Mouse (Mus musculus) limb, embryonic 11.5 days (tissue): ENCODE data around the gene Orc3. TPM values are rescaled to one million over a fixed set of nuclear protein-coding genes. Genes with fewer than 3 reads are reported as not detected.

Source experiments
- ATAC-seq: fragments of 200-750 bp; cut with Nextera tagmentation; 2 replicates; pipeline ENCODE4 v1.8.0; 2017; ENCODE audit warnings: low read depth; ENCODE audit not compliant: insufficient number of reproducible peaks, low FRiP score, low TSS enrichment
- DNase-seq: peaks from one replicate; pipeline ENCODE4 v3.0.0-alpha.2; 2015; ENCODE audit warnings: low spot score
- H3K27ac ChIP-seq: fragments of 300-500 bp; sonication (generic); replicated peaks from 2 replicates; pipeline ENCODE4 v1.5.1; 2014; ENCODE audit warnings: low read depth, mild to moderate bottlenecking, low read length
- H3K27me3 ChIP-seq: fragments of 300-500 bp; sonication (generic); 2 replicates; pipeline ENCODE4 v1.6.1; 2014; ENCODE audit warnings: mild to moderate bottlenecking, low read length, mixed read lengths; ENCODE audit not compliant: control insufficient read depth, insufficient read depth
- H3K36me3 ChIP-seq: fragments of 300-500 bp; sonication (generic); 2 replicates; pipeline ENCODE4 v1.6.1; 2014; ENCODE audit warnings: mild to moderate bottlenecking, low read length, moderate library complexity, mixed read lengths; ENCODE audit not compliant: control insufficient read depth, insufficient read depth
- H3K4me1 ChIP-seq: fragments of 300-500 bp; sonication (generic); 2 replicates; pipeline ENCODE4 v1.6.1; 2014; ENCODE audit warnings: low read length, mixed read lengths; ENCODE audit not compliant: control insufficient read depth, insufficient read depth
- H3K4me2 ChIP-seq: fragments of 300-500 bp; sonication (generic); 2 replicates; pipeline ENCODE4 v1.6.1; 2014; ENCODE audit warnings: low read depth, mild to moderate bottlenecking, moderate library complexity; ENCODE audit not compliant: severe bottlenecking
- H3K4me3 ChIP-seq: fragments of 300-500 bp; sonication (generic); 2 replicates; pipeline ENCODE4 v1.5.1; 2014; ENCODE audit warnings: low read depth, low read length
- H3K9ac ChIP-seq: fragments of 300-500 bp; sonication (generic); 2 replicates; pipeline ENCODE4 v1.6.1; 2014; ENCODE audit warnings: mild to moderate bottlenecking, low read length
- H3K9me3 ChIP-seq: fragments of 300-500 bp; sonication (generic); 2 replicates; pipeline ENCODE4 v1.6.1; 2016; ENCODE audit warnings: low read length; ENCODE audit not compliant: control insufficient read depth
- WGBS: fragments of 180-500 bp; shearing (Covaris S2); extraction: QIAGEN DNeasy Blood & Tissue Kit; methylation state at CpG from one replicate; pipeline ENCODE4 v1.1.7; 2014; 5-methylcytosine and 5-hydroxymethylcytosine counted together
- polyA plus RNA-seq: library from polyadenylated mRNA; unstranded; fragments of >200 nt; fragmentation: Nextera tagmentation; extraction: Ambion mirVana; gene quantifications from 2 replicates; pipeline ENCODE4 v1.2.1, GENCODE M21; 2014

Gene Orc3
- polyA plus RNA-seq, 1 experiment from 2014 or later, result 112 TPM

GRCm38 (mm10) chr4:34615303-34615702 lies 559 bp upstream of the Orc3 start:
- Histone ChIP-seq H3K4me3 (peak overlapping the region; percentile 69), H3K27ac (no peak overlapping the region), H3K9me3 (no peaks in the 10 kb centered on the region), H3K4me1 (peaks cover 14% of the 10 kb centered on the region), H3K4me2 (peak overlapping the region; percentile 64), H3K9ac (peak overlapping the region; percentile 75), H3K27me3 (no peaks in the 10 kb centered on the region), H3K36me3 (no peaks in the 10 kb centered on the region)
- ATAC-seq (peak; percentile 3; the same call in 1 of the 2 replicates), DNase-seq (no peak)
- WGBS, result 3% methylated on average over 13 of the region's 13 CpGs

GRCm38 (mm10) chr4:34613571-34614145 lies 1.1 kb downstream of the Orc3 start:
- DNase-seq (no peak), ATAC-seq (no peak)
- Histone ChIP-seq H3K36me3 (no peaks in the 10 kb centered on the region), H3K4me3 (peak overlapping the region; percentile 69), H3K4me1 (peaks cover 14% of the 10 kb centered on the region), H3K27ac (no peak overlapping the region), H3K9me3 (no peaks in the 10 kb centered on the region), H3K27me3 (no peaks in the 10 kb centered on the region), H3K9ac (peak overlapping the region; percentile 75), H3K4me2 (peak overlapping the region; percentile 64)
- WGBS, result 63% methylated on average over 6 of the region's 6 CpGs

DNA sequence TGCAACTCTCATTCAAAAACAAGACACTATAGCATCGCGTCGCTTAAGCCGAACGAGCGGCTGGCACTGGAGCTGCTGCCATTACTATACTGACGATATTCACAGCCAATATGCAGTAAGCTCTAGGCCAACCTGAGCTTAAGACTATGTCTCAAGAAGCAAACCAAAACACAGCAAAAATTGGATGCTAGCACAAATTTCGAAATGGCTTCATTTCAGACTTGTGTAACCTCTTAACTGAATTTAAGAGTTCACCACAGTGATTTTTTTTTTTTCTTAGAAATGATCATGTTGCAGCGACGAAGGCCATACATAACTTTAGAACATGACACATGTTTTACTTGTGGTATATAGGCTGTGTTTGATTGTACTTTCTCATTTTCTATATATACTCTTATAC lies 8.1 kb downstream of the Orc3 start:
- no peak for ATAC-seq
- no peak for DNase-seq
- H3K4me3 ChIP-seq, result no peak overlapping the region
- no peak overlapping the region for H3K4me2 ChIP-seq
- H3K27ac ChIP-seq, result no peak overlapping the region
- WGBS, result 95% methylated on average over 10 of the region's 10 CpGs
- peaks cover 7% of the 10 kb centered on the region; the same call in 1 of the 2 replicates for H3K36me3 ChIP-seq
- H3K4me1 ChIP-seq, result no peaks in the 10 kb centered on the region
- H3K27me3 ChIP-seq, result no peaks in the 10 kb centered on the region
- no peak overlapping the region for H3K9ac ChIP-seq
- no peaks in the 10 kb centered on the region for H3K9me3 ChIP-seq

DNA sequence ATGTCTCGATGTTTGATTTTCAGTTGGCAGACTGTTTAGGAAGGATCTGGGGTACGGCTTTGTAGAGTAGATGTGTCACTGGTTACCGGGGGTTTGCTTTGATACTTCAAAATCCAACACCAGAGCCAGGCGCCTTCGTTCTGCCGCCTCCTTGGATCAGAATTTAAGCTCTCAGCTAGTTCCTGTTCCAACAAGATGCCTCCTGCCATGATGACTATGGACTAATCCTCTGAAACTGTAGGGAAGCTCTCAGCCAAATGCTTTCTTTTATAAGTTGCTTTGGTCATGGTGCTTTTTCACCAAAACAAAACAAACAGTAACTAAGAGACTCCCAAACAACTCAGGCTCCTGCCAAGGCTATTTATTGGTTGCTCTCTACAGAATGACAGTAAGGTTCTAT lies 11.6 kb downstream of the Orc3 start:
- peaks cover 9% of the 10 kb centered on the region; the same call in 1 of the 2 replicates for H3K36me3 ChIP-seq
- 97% methylated on average over 6 of the region's 6 CpGs for WGBS

GRCm38 (mm10) chr4:34584871-34585607 lies 29.7 kb downstream of the Orc3 start:
- WGBS, result 90% methylated on average over 7 of the region's 7 CpGs
- DNase-seq, result no peak
- H3K27me3 ChIP-seq, result no peaks in the 10 kb centered on the region

More for the DNA sequence above, 11.6 kb downstream of the Orc3 start:
- no peak overlapping the region for H3K27ac ChIP-seq
- no peak for ATAC-seq
- no peak for DNase-seq
- no peaks in the 10 kb centered on the region for H3K9me3 ChIP-seq
- no peaks in the 10 kb centered on the region for H3K27me3 ChIP-seq
- H3K4me1 ChIP-seq, result no peaks in the 10 kb centered on the region
- H3K4me3 ChIP-seq, result no peak overlapping the region
- H3K4me2 ChIP-seq, result no peak overlapping the region
- no peak overlapping the region for H3K9ac ChIP-seq

GRCm38 (mm10) chr4:34583427-34583826 lies 31.3 kb downstream of the Orc3 start:
- Histone ChIP-seq H3K9ac (no peak overlapping the region), H3K9me3 (no peaks in the 10 kb centered on the region), H3K27ac (no peak overlapping the region), H3K27me3 (no peaks in the 10 kb centered on the region), H3K4me3 (no peak overlapping the region), H3K36me3 (peaks cover 16% of the 10 kb centered on the region), H3K4me1 (no peaks in the 10 kb centered on the region), H3K4me2 (no peak overlapping the region)
- no peak for DNase-seq
- 90% methylated on average over 3 of the region's 3 CpGs for WGBS
- ATAC-seq, result no peak

More at GRCm38 (mm10) chr4:34584871-34585607, 29.7 kb downstream of the Orc3 start:
- Histone ChIP-seq H3K36me3 (peaks cover 11% of the 10 kb centered on the region), H3K4me3 (no peak overlapping the region), H3K27ac (no peak overlapping the region), H3K4me1 (no peaks in the 10 kb centered on the region), H3K9ac (no peak overlapping the region), H3K4me2 (no peak overlapping the region), H3K9me3 (no peaks in the 10 kb centered on the region)
- ATAC-seq, result no peak

- Histone ChIP-seq H3K9me3 (no peaks in the 10 kb centered on the region), H3K4me3 (no peak overlapping the region)
- no peak for ATAC-seq
These were observed 32.3 kb downstream of the Orc3 start for GRCm38 (mm10) chr4:34582476-34582875.

DNA sequence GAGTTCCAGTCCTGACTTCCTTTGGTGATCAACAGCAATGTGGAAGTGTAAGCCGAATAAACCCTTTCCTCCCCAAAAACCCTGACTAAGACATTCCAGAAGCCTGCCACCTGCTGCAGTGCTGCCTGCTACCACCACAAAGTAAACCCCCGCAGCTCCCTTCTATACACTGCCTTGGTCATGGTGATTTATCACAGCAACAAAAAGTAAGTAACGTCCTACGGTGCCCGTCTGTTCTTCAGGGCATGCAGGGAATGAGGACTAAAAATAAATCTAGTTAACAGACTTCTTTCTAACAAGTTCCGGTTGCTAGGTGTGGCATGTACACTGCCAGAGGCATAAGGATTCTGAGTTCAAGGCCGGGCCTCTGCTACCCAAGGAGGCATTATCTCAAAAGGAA lies 32.8 kb downstream of the Orc3 start:
- no peaks in the 10 kb centered on the region for H3K4me1 ChIP-seq
- no peak for ATAC-seq
- H3K9me3 ChIP-seq, result no peaks in the 10 kb centered on the region
- DNase-seq, result no peak
- H3K36me3 ChIP-seq, result peaks cover 16% of the 10 kb centered on the region
- no peak overlapping the region for H3K4me2 ChIP-seq
- WGBS, result 78% methylated on average over 7 of the region's 7 CpGs
- H3K27ac ChIP-seq, result no peak overlapping the region
- no peak overlapping the region for H3K9ac ChIP-seq
- H3K4me3 ChIP-seq, result no peak overlapping the region
- no peaks in the 10 kb centered on the region for H3K27me3 ChIP-seq

More at GRCm38 (mm10) chr4:34582476-34582875, 32.3 kb downstream of the Orc3 start:
- no peaks in the 10 kb centered on the region for H3K27me3 ChIP-seq
- H3K9ac ChIP-seq, result no peak overlapping the region
- H3K4me2 ChIP-seq, result no peak overlapping the region
- H3K4me1 ChIP-seq, result no peaks in the 10 kb centered on the region
- H3K27ac ChIP-seq, result no peak overlapping the region
- no peak for DNase-seq
- 89% methylated on average over 5 of the region's 5 CpGs for WGBS
- peaks cover 16% of the 10 kb centered on the region for H3K36me3 ChIP-seq
